14 mouse cellular contexts compared by ENCODE assay signal in genomic region chr15:67289749-67290148, GRCm38 (mm10).
DNase-seq lines count a peak whose midpoint lies in the region; ATAC-seq and TF ChIP-seq lines count a peak whose summit lies in the region.
"Had no signal": no experiment of that assay in that cellular context is flagged by ENCODE, and none has a peak within 500 bp of the region (broad histone marks: within the 10 kb centered on the region; RNA-seq: fewer than 3 reads in every experiment).

No protein-coding gene starts in this region.

- WGBS in lung, adult 2 months = 38% methylated on average over 4 of the region's 4 CpGs
- WGBS in stomach, postnatal 0 days = 42% methylated on average over 4 of the region's 4 CpGs

- ATAC-seq in inflammation-experienced regulatory T-cells, adult 6 months = peak; percentile 91
- ATAC-seq in stomach, postnatal 0 days (ENCODE audit: low FRiP score, low TSS enrichment) = no peak
- ATAC-seq: forebrain, embryonic 16.5 days had no signal

- TF ChIP-seq POLR2A in lung, adult 2 months (IDR thresholded peaks at IDR 0.05; ENCODE audit: borderline replicate concordance, extremely low read depth, low read depth, low read length) = no peak

- H3K4me1 ChIP-seq in lung, adult 2 months (ENCODE audit: control insufficient read depth, insufficient read depth, low read length) = no peaks in the 10 kb centered on the region; the same call in 1 of the 2 replicates
- no peaks in the 10 kb centered on the region for H3K4me1 ChIP-seq in stomach, postnatal 0 days (replicated peaks; ENCODE audit: control insufficient read depth, insufficient read depth)
- H3K4me1 ChIP-seq: heart, embryonic 12.5 days; limb, embryonic 12.5 days; neural tube, embryonic 15.5 days had no signal

- no peak overlapping the region for H3K4me3 ChIP-seq in lung, adult 2 months (replicated peaks; ENCODE audit: extremely low read depth, low read depth, low read length)
- no peak overlapping the region for H3K4me3 ChIP-seq in stomach, postnatal 0 days (ENCODE audit: low read depth, low read length)
- H3K4me3 ChIP-seq: heart, embryonic 12.5 days; limb, embryonic 12.5 days; midbrain, embryonic 10.5 days; neural tube, embryonic 15.5 days had no signal

- no peak for TF ChIP-seq EP300 in stomach, postnatal 0 days (optimal IDR thresholded peaks at IDR 0.05)

- no peak overlapping the region for H3K27ac ChIP-seq in stomach, postnatal 0 days (replicated peaks)
- H3K27ac ChIP-seq: limb, embryonic 12.5 days; midbrain, embryonic 10.5 days; neural tube, embryonic 15.5 days had no signal

- peak; percentile 43 for DNase-seq in lung, postnatal 25 days (ENCODE audit: low spot score)
- no peak for DNase-seq in lung, adult 2 months
- peak; percentile 8 to 15 for DNase-seq in spleen, postnatal 14 days (ENCODE audit: low spot score in 2 of 2)
- DNase-seq in left cerebral cortex, postnatal 4 days = no peak
- no peak for DNase-seq in stomach, postnatal 0 days (ENCODE audit: low spot score)
- no peak for DNase-seq in urinary bladder, postnatal 25 days (ENCODE audit: low spot score)
- DNase-seq: adrenal gland, adult 8-10 months; kidney, adult 18-20 months had no signal

- no peaks in the 10 kb centered on the region for H3K9me3 ChIP-seq in stomach, postnatal 0 days (ENCODE audit: control insufficient read depth, low read length)
- H3K9me3 ChIP-seq: heart, embryonic 12.5 days; limb, embryonic 12.5 days; midbrain, embryonic 10.5 days; neural tube, embryonic 15.5 days had no signal

- intact Hi-C loops in left cerebral cortex, postnatal 4 days (cut with DNase I) = no loop called here

- no peak for TF ChIP-seq CTCF in lung, adult 2 months (IDR thresholded peaks at IDR 0.05; ENCODE audit: insufficient read depth, low read length)
- no peak for TF ChIP-seq CTCF in stomach, postnatal 0 days (IDR thresholded peaks at IDR 0.05; ENCODE audit: low read depth)

- no peak overlapping the region for H3K4me2 ChIP-seq in stomach, postnatal 0 days (replicated peaks; ENCODE audit: low read depth)
- H3K4me2 ChIP-seq: heart, embryonic 12.5 days; limb, embryonic 12.5 days; neural tube, embryonic 15.5 days had no signal

- no peaks in the 10 kb centered on the region for H3K27me3 ChIP-seq in stomach, postnatal 0 days (ENCODE audit: control insufficient read depth, insufficient read depth, low read length)
- H3K27me3 ChIP-seq: heart, embryonic 12.5 days; limb, embryonic 12.5 days; neural tube, embryonic 15.5 days had no signal

- H3K36me3 ChIP-seq in stomach, postnatal 0 days (ENCODE audit: control insufficient read depth, insufficient read depth, low read length) = no peaks in the 10 kb centered on the region
- H3K36me3 ChIP-seq: heart, embryonic 12.5 days; limb, embryonic 12.5 days; midbrain, embryonic 10.5 days; neural tube, embryonic 15.5 days had no signal

- H3K9ac ChIP-seq in stomach, postnatal 0 days (ENCODE audit: low read length) = no peak overlapping the region
- H3K9ac ChIP-seq: heart, embryonic 12.5 days; limb, embryonic 12.5 days; neural tube, embryonic 15.5 days had no signal

Comparison
In these comparisons a context has a peak if more than half of its experiments do, and no peak if none do; other contexts are left out.
1. DNase-seq: peak in lung, postnatal 25 days (single experiment) and spleen, postnatal 14 days (2 of 2); none in lung, adult 2 months (single experiment), left cerebral cortex, postnatal 4 days (single experiment), stomach, postnatal 0 days (single experiment) and urinary bladder, postnatal 25 days (single experiment).